Mouse (Mus musculus) thymus, postnatal 4 days (tissue): ENCODE measurements at regions not wholly inside any gene's neighbourhood (a gene's known extent, or its start where the extent isn't known, plus 50 kb on each side); places are given as distances from the start of the nearest gene placed in this dataset.

ENCODE experiments used
- DNase-seq: peaks from one replicate; pipeline ENCODE4 v3.0.0; 2021

DNA sequence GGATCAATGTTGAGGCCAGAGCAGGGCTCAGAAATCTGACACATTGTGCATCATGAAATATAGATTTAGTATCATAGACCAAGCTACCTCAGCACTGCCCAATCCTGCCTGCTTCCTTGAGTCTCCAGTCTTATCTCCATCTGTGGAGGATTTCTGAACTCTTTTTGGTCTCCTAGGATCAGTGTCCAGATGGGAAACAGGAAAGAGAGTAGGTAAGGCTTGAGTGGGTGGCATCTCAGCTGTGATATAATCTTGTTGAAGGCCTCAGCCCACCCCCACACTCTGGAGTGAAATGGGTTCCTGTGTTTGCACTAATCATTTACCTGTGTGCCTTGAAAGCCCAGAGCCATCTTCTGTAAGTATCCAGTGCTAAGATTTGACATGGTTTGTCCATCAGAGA is 74.3 kb upstream of the Aff3 start:
- no peak for DNase-seq

DNA sequence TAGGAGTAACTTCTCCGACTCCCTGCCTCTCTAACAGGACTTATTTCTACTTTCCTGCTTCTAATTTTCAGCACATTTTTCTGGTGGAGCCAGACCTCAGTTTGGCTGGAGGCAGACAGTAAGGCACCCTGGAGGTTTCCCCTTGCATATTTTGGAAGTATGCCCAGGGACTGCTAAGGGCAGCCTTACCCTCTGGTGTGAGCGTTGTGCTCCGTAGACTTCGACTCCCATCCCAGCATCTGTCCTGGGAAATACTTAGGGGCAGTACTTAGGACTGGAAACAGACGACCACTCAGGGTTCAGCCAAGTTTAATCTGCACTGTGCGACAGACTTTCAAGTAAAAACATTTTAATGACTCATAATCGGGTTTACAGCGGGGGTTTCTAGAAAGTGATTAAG is 71.0 kb upstream of the Aff3 start:
- no peak for DNase-seq

DNA sequence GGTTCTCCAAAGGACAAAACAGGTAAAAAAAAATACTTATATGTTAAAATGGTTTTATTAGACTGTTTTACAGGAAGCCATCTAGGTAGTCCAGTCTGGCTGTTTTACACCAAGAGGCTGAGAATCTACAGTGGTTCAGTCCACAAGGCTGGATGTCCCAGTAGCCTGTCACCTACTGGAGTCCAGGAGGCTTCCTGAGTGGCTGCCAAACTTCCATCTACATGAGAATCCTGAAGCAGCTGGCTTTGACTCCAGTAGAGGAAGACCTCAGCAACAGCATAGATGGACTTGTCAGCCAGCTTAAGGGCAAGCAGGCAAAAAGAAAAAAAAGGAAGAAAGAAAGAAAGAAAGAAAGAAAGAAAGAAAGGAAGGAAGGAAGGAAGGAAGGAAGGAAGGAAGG is 68.4 kb upstream of the Aff3 start:
- DNase-seq: no peak

DNA sequence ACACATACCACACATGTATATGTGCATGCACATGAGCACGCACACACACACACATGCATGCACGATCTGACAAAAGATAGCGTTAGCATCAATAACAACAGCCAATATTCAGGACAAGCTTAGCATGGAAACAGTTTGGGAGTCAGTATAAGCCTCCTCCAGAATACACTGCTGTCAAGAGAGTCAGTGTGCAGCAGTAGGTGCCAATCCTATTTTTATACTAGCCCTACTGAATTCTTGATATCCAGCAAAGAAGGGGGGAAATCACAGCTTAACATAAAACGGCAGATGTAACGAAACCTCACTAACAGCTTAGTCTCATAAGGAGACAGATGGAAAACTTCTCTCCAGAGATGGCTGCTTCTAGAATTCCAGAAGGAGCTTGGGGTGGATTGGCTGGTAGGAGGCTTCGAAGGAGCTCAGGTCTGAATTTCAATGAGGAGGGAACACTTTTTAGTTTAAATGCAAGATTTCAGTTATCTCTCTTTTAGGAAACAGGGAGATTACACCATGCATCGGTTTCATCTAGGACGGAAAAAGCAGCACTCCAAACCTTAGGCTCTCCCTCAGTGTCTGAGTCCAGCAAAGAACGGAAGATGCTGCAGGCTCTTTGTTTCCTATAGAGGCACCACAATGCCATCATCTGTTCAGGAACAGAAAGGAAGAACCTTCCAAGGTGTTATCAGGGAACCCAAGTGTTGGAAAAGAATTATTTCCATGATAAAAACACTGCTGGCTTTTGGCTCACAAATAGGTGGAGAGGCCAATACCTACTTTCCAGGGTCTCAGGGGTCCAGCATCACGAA is 65.4 kb upstream of the Aff3 start:
- DNase-seq: no peak

DNA sequence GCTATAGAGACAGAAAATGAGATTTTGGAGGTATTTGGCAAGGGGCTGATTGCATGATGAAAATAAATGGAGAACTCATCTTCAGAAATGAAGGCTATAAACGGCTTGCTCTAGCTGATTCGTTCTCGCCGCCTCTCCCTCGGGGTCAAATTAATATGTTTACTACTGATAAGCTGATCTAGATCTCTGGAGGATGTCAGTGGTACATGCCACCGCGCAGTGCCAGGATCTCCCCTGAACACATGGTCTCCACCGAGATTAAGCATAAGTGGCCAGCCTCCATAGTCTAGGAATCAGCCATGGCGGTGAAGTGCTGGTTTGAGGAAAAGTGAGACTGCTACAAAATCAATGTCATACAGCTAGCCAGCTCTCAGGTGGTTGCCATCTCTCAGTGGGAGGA is 61.0 kb upstream of the Aff3 start:
- DNase-seq: no peak

DNA sequence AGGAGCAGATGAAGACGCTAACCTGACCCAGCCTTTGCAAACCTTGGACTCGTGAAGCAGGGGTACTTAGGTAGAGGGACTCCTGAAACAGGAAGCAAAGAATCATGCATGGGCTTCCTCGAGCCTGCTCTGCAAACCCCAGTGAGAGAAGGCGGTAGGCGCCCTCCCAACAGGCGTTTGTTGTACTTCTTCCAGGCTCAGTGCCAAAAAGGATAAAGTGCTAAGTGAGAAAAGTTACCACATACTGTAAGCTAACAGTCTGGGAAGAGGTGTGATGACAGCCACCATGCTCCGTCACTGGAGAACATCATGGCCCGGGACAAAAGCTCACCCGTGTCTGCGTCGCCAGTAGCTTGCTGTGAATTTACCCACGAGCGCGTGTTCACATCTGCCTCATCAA is 59.9 kb upstream of the Aff3 start:
- no peak for DNase-seq

DNA sequence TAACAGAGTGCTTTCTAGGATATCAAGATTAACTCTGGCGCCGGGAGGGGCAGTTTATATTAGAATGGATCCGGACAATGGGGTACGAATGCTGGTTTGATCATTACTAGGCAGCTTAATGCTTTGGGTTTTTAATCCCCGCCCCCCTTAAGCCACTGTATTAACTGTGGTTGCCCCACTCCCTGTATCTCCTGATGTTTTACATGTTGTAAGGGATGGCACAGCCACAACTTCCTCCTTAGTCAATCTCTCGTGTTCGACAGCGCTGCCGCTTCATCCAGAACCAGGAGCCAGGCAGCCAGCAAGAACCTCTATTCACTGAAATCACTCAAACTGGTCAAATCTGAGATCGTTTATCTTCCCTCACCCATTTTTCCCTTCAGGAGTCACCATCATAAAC is 57.4 kb upstream of the Aff3 start:
- no peak for DNase-seq

DNA sequence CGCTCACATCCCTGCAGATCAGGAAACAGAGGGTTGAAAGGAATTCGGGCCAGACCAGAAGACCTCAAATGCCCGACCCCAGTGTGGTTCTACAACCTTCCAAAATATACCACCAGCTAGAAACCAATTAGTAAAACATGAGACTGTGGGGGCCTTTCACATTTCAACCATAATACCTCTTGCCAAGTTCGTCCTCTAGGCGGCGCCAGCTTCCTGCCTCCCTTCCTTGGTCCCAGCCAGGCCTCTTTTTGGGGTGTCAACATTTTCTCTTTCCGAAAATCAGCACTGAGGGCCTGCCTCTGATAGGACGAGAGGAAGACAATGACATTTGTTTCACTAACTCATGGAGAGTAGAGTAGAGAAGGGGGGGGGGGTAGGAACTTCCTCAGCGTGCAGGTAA is 55.5 kb upstream of the Aff3 start:
- DNase-seq: peak; percentile 76

DNA sequence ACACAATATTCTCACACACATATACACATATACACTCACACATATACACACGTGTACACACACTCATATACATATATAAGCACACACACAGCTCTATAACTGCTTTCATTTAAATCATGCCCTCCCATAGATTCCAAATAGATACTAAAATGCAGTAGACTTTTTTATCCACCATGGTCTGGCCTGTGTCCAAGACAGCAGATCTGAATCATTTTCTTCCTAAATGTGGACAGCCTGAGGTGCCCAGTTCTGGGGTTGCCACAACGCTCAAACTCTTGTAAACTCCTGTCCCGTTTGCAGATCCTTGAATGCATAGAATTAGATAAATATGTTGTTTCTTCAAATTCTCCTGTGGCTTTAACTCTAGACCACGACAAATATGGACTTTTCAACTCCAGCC is 50.9 kb upstream of the Aff3 start:
- no peak for DNase-seq
